Mouse (Mus musculus) liver (tissue): ENCODE results near the gene Trim8.

Experiments used
- DNase-seq: peaks from one replicate; pipeline ENCODE4 v3.0.0-alpha.2; 2020; ENCODE audit warnings: mixed read lengths

Trim8 gene

DNA sequence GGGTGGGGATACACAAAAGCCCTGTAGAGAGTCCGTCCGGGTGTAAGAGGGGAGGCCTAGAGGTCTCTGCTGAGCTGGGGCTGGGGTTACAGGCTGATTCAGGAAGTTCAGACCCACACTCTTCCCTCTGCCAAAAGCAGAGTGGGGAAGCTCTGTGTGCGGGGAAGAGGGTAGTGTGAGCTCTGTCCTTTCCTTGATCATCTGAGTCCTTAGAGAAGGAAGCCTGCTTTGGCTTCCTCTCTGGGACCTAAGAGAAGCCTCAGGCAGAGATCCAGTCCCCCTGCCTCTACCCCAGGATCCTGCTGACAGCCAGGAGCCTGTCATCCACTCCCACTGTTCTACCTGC is 4.8 kb downstream of the Trim8 start:
- no peak for DNase-seq

DNA sequence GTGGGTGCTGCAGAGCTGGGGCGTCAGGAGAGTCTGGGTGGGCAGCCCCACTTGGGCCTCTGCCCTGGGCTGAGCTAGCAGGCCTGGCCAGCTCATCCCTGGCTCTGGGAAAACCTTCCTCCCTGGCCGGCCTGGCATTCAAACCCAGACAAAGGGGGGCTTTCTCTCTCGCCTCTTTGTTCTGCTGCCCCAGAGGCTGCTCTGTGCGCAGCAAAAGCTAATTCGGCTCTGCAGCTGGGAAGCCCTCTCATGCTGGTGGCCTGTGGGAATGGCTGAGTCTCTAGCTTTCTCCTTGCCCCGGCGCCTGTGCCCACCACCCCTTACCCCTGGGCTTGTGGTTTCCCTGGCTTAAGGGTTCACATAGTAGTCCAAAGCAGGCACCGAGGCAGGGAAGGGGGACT is 5.7 kb downstream of the Trim8 start:
- no peak for DNase-seq

DNA sequence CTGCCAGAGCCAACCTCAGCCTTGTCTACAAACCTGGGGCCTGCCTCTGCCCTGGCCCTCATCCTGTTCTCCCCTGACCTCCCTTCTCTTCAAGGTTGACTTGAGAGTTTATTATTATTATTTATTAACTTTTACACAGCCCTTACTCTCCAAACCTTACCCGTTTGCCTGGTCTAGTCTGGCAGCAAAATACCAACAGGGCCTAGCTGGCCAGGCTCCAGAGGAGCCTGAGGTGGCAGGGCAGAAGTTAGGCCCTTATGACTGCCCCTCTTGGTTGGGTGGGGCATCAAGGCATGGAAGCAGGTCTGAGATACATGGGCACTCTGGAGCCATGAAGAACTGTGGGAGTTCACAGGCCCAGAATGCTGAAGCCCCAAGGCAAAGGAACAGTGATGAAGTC is 6.3 kb downstream of the Trim8 start:
- DNase-seq, result no peak

DNA sequence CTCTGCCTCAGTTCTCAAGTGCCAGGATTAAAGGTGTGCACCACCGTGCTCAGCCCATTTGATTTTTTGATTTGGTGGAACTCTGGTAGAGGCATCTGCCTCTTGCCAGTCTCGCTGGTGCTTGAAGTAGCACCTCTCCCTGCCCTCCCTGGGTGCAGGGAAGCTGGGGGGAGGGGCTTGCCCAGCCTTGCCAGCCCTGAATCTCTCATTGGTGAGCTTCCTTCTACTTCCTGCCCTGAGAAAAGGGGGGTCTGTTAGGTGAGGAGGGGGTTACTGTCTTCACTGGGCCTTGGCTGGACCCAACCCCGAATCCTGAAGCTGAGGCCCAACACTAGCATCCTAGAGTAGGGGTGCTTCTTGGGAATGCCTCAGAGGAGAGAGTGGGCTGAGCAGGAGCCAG is 7.2 kb downstream of the Trim8 start:
- no peak for DNase-seq

DNA sequence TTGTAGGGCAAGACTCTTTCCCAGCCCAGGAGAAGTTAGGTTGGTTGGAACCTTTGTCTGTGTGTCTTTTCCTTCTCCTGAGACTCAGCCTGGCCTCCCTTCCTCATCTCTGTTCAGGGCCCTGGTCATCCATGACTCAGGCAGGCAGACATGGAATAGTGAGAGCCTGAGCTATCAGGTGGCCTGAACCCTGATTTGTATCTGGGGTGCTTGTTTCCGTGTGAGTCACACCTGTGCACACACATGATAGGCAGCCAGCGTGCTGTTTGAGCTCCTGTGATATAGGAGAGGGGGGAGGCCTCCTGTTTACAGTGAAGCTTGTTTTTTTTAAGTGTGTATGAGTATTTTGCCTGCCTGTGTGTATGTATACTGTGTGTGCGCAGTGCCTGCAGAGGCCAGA is 7.7 kb downstream of the Trim8 start:
- no peak for DNase-seq

DNA sequence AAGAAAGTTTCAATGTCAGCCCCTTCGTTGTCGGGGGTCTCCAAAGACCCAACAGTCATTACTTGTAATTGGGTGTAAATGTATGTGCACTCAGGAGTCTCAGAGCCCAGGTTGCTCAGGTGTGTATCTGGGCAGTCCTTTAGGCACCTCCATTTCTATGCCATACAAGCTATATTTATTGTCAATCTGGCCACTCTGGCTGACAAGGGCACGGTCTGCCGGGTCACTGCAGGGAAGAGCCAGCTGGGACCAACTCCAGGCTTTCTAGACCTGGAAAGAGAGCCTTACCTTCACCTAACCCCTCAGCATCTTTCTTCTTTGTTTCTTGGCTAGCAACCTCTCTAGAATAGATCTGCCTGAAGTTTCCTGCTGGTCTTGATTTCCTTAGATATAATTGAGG is 8.2 kb downstream of the Trim8 start:
- DNase-seq, result no peak

DNA sequence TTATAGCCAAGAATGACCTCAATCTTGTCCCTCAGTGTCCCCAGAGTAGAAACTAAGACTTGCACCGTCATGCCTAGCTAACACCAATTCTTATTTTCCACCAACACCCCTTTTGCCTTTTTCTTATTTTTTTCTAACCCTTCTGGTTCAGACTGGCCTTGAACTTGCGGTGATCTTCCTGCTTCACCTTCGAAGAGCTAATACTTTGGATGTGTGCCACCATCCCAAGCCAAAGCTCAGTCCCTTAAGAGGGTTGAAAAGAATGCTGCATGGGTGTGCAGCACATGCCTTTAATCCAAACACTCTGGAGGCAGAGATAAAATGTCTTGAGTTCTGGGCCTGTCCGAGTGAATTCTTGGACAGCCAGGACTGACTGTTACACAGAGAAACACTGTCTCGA is 8.9 kb downstream of the Trim8 start:
- no peak for DNase-seq

DNA sequence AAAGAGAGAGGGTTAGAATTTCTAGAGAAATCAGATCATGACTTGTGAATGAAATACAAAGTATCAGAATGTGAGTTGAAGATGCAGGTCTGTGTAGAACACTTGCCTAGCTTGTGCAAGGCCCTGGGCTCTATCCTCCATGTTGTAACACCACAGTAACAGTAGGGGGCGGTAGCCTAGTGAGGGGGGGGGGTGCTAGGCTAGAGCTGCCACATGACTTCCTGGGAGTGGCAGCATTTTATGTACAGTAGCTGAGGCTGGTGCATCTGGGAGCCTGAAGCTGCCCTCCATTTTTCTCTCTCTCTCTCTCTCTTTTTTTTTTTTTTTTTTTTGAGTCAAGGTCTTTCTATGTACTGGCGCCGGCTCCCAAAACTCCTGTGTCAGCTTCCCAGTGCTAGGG is 9.3 kb downstream of the Trim8 start:
- no peak for DNase-seq

DNA sequence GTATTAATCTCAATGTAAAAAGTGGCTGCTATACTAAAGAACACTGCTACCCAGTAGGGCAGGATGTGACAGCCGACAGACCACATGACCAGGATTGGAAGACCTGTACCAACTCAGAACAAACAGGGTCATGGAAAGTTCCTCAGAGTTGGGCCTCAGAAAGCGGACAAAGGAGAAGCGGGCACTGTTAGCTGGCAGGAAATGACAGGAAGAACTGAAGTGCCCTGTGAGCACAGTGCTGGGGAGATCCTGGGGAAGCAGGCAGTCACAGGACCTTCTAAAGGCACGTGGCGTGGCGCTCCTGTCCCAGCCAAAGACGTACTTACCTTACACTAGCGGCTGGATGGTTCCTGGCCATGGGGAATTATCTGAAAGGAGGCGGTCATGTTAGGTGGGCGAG is 9.8 kb downstream of the Trim8 start:
- no peak for DNase-seq

DNA sequence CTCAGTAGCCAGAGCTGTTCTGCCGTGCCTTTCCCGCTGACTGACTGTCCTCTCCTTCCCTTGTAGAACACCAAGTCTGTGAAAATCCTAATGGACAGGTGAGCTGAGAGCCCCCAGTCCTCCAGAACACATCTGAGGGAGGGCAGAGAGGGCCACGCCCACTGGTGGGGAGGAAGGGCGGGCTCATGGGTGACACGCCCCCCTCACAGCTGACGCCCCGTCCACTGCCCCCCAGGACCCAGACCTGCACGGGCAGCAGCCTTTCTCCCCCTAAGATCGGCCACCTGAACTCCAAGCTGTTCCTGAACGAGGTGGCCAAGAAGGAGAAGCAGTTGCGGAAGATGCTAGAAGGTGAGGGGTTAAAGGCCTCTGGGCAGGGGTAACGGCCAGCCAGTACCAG is 12.9 kb downstream of the Trim8 start:
- no peak for DNase-seq

DNA sequence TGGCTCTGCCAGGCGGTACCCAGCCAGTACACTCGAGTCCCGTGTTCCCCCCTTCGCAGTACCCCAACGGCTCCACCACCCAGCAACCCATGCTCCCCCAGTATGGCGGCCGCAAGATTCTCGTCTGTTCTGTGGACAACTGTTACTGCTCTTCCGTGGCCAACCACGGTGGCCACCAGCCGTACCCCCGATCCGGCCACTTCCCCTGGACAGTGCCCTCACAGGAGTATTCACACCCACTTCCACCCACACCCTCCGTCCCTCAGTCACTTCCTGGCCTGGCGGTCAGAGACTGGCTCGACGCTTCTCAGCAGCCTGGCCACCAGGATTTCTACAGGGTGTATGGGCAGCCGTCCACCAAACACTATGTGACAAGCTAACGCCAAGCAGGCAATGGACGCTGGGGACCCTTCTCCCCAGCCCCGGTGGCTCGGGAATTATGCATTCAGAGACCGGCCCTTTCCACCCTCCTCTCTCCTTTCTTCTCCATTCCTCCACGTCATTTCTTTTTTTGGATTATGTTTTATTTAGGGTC is 13.9 kb downstream of the Trim8 start:
- DNase-seq, result no peak

DNA sequence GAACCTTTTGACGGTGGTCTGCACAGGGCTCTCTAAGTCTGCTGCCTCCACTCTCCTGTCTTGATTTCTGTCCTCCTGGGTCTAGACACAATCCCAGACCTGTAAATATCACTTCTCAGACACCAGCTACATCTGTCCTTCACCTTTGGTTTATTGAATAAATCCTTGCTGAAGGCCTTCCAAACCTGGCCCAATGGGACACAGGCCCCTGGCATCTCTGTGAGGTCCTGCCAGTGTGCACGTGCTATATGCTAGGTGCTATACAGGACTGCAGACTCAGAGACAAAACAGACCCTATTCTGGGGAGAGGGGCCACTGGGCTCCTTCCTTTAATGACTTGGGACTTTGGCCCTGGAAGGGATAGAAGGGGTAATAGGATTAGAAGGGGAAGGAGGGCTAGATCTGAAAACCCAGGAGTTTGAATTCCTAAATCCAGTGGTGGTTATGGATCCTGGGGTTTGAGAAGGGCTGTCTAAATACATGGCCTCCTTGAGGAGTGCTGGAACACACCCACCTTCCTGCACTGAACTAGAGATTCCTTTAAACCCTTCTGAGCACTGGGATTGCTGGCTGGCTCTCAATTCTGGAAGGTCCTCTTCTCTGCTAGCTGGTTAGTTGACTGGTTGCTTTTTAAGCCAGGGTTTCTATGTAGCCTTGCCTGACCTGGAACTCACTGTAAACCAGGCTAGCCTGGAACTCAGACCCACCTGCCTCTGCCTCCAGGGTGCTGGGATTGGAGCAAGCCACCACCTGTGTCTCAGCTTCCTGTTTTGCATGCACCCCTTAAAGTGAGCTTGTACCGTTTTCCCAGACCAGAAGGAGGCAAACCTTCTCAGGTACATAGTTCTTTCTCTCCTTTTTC is 15.4 kb downstream of the Trim8 start:
- no peak for DNase-seq

DNA sequence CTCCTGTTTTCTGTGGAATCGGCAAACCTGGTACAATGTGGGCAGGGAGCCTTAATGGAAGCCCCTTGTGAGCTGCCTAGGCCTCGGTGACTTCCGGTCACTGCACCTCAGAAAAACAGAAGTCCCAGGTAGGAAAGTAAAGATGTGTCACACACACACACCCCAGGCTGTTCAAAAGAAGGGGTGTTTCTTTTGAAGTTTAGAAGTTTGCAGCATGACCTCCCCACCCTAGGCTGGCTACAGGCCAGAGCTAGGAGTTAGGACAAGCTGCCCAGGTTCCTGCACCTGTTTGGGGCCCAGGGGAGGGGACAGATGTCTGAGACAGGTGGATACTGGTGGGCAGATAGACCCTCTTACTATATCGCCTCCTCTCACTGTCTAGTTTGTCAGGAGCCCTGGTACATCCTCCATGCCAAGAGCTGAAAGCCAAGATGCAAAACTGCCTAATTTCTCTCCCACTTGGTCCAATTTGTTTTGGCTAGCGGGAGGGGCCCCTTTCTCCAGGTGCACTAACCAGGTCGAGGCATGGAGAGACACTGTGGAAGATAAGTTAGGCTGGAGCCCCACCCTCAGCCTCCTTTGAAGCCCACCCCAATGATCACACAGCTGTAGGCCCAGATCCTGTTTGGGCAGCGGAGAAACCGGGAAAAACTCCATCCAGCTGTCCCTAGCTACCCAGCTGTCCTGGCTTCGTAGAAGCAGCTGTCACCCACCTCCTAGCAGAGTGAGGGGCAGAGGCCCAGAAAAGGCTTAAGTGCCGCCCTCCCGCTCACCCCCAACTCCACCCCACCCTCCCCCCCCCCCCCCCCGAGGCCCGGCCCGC is 16.2 kb downstream of the Trim8 start:
- DNase-seq, result no peak

DNA sequence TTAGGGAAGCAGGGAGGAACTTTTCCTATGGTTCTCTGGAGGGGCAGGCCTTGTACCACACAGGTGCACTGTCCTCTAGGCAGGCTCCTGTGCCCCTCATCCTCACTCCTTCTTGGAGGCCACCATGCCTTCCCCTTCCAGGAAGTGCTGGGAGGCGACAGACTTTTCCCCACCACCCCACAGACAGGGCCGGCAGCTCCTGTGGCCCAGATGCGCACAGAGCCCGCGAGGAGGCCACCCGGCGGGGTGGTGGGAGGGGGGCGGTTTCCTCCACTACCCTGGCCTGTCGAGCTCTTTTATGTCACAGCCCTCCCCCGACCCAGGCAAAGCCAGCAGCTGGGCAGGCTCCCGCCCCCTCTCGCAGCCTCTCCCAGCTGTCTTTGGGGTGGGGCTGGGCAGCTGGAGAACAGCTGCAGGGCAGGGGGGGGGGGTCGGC is 16.9 kb downstream of the Trim8 start:
- DNase-seq, result peak; percentile 60

DNA sequence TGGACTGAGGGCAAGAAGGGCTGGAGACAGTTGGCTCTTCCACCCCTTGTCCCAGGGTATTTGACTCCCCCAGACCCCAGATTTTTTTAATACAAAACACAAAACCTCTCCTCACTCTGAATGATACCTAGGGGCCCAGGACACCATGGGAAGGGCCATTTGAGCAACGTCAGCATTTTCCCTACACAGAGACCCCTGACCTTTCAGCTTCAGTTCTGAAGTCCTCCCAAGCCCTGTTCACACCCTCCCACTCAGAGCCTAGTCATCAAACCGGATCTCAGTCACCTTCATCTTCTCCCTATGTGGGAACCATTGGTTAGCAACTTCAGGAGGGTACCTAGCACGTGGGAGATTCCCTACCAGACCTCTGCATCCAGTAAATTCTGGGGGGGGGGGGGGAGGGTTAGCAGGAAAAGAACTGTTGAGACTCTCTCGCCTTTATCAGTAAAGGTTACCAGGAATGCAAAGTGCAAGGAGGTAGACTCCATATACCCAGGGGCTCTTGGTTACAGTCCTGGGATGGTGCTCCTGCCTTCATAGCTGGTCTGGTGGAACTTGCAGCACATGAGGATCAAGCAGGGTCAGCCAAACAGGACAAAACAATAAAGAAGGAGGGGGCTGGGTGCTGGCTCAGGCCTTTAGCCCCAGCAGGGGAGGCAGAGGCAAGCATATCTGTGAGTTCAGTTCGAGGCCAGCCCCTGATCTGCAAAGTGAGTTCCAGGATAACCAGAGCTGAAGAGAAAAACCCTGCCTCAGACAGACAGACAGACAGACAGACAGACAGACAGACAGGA is 17.5 kb downstream of the Trim8 start:
- DNase-seq, result no peak

DNA sequence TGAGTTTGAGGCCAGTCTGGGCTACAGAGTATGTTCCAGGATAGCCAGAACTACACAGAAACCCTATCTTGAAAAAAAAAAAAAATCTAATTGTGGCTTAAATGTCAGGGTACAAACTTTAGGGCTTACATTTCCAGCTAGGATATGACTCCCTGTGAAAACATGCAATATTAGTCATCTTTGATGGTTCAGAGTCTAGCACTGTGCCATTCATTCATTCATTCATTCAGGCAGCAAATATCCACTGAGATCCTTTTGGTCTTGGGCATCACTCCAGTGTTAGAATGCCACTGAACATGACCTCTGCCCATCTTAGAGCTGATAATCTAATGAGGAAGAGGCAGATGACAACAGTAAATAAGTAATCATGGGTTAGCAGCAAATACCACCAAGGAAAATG is 20.2 kb downstream of the Trim8 start:
- no peak for DNase-seq

DNA sequence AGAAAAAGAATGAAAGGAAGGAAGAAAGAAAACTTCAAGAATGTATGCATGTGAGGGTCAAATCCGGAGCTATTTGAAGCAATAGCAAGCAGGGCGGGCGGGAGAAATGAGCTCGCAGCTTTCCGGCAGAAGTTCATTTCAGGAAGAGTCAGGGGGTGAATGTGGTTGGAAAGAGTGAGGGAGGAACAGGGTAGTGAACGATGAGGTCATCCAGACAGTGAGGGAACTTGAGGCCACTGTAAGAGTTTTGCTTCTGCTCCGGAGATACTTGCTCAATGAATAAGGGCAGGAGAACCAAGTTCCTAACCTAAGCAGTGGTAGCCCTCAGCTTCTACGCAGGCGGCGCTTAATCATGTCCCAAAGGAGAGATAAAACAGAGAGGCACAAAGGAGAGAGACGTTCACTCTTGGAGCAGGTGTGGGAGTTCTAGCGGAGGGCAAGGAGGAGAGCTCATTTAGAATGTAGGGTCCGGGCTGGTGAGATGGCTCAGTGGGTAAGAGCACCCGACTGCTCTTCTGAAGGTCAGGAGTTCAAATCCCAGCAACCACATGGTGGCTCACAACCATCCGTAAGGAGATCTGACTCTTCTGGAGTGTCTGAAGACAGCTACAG is 21.0 kb downstream of the Trim8 start:
- no peak for DNase-seq

DNA sequence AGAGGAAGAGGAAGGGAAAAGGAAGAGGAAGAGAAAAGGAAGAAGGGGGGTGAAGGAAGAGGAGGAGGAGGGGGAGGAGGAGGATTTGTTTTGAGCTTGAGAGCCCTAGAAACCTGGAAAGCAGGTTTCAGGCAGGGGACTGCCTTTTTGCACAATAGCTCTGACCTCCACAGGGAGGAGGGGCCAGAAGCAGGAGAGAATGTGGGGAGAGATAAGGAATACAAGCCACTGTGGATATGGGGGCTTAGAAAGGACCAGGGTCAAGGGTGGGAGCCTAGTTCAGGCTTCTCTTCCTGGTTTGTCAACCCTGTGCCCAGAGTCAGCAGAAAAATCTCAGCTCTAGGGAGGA is 21.6 kb downstream of the Trim8 start:
- DNase-seq, result no peak

DNA sequence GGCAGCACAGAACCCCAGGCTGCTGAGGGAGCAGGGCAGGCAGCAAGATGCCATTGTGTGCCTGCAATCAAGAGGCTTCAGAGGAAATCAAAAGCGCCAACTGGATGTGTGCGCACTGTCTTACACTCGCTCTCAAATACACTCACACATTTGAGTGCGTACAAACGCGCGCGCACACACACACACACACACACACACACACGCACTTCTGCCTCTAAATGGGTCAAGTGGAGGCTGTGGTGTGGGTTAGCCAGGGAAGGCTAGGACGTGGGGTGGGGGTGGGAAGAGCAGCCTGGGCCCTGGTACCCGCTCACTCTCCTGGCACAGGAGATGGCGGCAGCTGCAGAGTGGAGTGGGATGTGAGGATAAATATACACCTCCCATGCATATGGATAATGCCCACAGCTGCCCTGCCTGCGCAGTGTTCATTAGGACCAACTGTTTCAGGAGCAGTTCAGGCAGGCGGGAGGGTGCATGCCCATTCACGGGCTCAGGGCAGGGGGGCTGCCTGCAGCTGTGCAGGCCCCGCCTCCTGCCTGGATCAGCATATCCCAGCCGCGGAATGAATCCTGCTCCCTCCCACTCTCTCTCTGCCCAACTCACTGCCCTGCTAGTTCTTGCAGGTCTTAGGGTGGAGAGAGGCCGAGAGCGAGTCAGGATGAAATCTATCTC is 22.1 kb downstream of the Trim8 start:
- peak; percentile 62 for DNase-seq

DNA sequence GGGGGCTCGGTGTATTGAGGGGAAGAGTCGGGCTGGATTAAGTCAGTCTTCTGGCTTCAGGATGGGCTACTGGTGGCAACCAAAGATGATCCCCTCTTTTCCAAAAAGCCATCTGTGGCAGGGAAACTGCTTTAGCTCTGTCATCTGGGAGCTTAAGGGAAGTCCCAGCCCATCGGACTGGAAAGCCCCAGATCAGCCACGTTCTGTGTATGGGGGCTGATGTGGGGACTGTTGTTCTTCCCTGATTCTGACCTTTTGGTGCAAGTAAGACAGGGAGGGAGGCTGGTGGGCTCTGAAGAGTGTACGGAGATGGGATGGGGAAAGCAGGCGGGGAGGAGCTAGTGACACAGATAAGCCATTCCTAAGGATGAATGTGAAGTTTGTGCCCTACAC is 22.6 kb downstream of the Trim8 start:
- DNase-seq, result no peak

DNA sequence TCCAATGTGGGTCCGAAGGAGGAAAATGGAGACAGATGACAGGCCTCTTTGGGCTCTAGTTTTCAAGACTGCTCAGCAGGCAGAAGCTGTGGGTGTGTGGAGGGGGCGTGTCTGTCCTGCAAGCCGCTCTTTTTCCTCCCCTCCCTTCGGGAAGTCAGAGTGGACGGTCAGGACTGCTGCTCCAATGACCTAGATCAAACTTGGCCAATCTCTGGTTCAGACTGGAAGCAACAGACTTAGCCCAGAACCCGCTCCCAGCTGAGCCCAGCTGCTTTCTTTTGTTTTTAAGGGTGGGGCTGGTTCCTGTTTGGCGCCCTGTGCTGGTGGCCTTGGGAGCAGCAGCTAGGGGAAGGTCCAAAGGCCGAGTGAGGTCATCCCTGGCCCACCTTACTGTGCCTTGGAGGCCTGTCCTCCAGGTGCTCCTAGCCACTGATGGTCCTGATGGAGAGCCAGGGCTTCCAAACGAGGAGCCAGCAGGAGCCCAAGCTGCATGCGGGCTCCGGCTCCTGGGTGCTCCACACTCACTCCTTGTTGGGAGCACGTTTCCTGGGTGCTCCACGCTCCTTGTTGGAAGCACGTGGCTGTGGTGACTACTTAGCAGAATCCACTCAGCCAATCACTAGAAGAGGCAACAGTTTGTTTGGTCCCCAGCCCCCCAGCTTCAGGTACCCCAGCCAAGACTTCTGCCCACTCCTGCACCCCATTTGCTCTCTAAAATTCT is 23.3 kb downstream of the Trim8 start:
- DNase-seq, result no peak
